Mouse (Mus musculus) A20 (cell line): ENCODE measurements around the gene Ric3.

ENCODE experiments used
- DNase-seq: peaks from one replicate; pipeline ENCODE4 v3.0.0-alpha.2; 2011; ENCODE audit warnings: low read depth, low spot score

The Ric3 gene

GRCm38 (mm10) chr7:109001971-109002370, 81.2 kb downstream of the Ric3 start:
- DNase-seq = no peak

GRCm38 (mm10) chr7:109000315-109000954, 82.7 kb downstream of the Ric3 start:
- peak; percentile 22 for DNase-seq

DNA sequence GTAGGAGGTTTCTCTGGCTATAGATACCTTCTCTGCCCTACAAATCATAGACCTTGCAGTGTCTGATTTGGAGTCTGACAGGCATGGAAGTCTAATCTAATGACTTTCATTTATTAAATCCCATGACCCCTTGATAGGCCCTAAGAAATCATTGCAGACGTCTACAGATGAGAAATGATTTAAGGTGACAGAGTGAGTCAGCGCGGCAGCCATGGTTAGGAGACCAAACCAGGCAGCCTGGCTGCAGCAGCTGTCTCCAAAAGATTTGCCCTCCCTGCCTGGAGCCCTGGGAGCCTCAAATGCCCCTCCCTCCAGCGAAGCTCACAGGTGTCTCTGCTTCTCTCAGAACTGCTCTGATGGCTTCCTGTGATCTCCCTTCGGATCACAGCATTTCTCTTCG, 87.0 kb downstream of the Ric3 start:
- no peak for DNase-seq

DNA sequence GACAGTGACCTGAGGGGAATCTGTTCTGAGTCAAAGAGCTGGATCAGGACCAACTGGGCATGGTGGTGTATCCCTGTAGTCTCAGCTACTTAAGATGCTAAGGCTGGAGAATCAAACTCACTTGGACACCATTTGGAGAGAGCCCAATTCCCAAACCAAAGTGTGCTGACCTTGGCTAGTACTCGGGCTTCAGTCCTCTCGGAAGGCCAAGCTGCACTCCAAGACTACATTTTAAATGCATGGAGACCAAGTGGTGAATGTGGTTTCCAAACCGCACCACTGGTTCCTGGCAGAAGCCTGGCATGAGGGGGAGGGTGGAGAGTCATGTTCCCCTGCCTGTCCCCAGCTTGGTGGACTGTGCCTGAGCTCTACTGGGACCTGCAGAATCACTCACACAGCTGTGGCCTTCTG, 89.2 kb downstream of the Ric3 start:
- DNase-seq = no peak

DNA sequence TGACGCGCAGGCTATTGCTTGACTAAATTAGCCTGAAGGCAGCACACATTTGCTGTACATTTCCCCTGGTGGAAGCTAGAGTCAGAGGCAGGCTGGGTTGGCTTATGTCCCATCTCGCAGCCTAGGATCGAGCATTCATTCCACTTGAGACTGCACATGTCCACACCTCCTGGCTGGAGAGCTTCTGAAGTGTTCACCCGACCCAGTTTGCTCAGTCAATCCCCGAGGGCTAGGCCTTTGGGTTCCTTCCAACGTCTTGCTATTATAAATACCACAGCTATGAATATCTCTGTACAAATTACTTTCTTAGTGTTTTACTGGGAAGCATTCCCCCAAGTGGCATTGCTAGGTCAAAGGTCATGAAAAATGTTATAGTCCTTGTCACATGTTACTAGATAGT, 89.9 kb downstream of the Ric3 start:
- no peak for DNase-seq

- no peak for DNase-seq
Observed at GRCm38 (mm10) chr7:108991207-108991606, 91.9 kb downstream of the Ric3 start.

DNA sequence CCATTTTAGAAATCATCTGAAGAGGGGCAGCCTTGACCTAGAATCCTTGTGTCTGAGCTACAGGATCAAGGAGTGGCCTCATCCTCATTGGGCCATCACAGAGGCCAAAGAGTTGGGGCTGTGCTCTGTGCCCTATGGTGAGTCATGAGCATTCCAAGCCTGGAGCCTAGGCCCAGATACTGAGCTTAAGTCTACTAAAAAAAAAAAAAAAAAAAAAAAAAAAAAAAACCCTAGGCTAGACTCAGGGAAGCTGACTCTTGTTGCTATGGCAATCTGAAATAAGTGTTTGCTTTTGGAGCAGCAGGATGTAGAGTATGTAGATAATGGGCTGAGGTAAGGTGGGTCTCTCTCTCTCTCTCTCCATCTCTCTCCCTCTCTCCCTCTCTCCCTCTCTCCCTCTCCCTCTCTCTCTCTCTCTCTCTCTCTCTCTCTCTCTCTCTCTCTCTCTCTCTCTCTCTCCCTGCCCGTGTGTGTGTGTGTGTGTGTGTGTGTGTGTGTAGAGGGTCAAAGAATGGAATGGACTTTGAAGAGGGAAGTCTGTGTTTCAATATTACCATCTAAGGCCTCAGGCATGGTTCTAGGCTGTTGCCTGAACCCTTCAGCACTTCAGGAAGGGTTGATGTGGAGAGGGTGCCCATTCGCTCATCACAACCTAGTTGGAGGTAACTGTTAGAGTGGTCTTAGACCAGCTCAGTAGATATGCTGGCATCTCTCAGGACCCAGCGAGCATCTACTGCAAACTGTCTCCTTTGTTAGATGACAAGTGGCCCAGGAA, 97.0 kb downstream of the Ric3 start:
- DNase-seq = no peak
